Mouse (Mus musculus) spleen, postnatal 4 days (tissue): ENCODE results near the gene Bicd1.
A peak's percentile ranks its signal among the peaks of the same experiment; 100 is the strongest.
"Not testable (repeated sequence)": the region's sequence is repeated elsewhere in the genome, so short reads cannot be mapped to it uniquely, and the experiment has no call there.

Experiments used
- DNase-seq, 2 experiments: peaks; one replicate each; pipeline ENCODE4 v3.0.0; 2022; ENCODE audit warnings: low spot score in 2 of 2

Gene Bicd1

DNA sequence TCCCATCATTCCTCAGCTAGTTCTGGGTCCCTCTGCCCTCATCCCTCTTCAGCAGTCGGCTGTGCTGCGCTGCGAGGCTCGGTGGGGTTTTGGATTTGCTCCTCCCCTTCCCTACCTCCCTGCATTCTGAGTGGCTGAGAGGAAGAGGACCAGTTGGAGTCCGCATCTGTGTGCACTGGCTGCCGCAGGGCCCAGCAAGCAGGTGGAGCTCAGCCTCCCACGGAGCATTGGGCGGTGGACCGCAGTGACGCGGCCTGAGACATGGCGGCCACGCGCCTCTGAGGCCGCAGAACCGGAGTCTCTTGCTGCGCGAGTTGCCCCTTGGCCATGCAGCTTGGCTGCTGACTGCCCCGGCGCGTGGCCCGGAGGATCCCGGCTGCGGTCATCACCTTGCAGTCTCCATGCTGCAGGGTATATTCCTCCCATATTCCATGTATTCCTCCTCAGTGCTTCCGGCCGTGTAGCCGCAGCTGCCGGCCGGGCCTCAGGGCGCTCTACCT lies at the start of gene Bicd1:
Gene Bicd1 (plus strand): TSS at position 54 of the 500 bp plus-strand sequence.
- peak; percentile 31 to 69 for DNase-seq

DNA sequence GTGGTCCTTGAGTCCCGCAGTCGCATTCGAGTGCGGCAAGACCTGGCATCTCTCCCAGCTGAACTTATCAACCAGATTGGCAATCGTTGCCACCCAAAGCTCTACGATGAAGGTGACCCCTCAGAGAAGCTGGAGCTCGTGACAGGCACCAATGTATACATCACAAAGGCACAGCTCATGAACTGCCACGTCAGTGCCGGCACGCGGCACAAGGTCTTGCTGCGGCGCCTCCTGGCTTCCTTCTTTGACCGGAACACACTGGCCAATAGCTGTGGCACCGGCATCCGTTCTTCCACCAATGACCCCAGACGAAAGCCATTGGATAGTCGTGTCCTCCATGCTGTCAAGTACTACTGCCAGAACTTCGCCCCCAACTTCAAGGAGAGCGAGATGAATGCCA lies 46.2 kb upstream of the Bicd1 start:
- DNase-seq: not testable (repeated sequence)

DNA sequence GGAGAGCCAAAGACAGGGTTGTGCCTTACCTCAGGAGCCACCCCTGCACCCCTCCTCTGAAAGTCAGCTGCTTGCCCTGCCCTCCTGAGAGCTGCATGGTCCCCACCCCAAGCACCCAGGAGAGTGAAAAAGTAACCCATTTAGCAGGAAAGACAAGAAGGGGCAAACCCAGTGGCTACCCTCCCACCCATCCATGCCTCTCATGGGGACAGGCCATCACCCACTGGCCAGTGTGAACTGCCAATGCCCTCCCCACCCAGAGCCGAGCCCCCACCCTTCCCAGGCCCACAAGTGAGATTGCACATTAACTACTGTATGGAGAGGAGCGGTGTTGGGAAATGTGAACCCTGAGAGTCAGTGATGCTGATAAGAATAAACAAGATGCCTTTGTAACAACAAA lies 42.7 kb upstream of the Bicd1 start:
- DNase-seq: not testable (repeated sequence)

DNA sequence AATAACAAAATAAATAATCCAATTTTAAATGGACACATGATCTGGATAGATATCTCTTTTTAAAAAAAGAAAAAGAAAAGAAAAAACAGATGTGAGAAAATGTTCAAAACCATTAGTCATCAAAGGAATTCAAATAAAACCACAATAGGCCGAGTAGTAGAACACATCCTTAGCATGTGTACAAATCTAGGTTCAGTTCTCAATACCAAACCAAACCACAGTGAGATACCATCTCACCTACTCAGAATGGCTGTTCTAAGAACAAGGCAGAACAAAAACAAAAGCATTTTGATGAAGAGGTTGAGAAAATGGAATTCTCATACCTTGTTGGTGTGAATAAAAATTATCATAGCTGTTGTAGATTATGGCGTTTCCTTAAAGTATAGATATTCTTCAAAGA lies 42.3 kb upstream of the Bicd1 start:
- no peak for DNase-seq

DNA sequence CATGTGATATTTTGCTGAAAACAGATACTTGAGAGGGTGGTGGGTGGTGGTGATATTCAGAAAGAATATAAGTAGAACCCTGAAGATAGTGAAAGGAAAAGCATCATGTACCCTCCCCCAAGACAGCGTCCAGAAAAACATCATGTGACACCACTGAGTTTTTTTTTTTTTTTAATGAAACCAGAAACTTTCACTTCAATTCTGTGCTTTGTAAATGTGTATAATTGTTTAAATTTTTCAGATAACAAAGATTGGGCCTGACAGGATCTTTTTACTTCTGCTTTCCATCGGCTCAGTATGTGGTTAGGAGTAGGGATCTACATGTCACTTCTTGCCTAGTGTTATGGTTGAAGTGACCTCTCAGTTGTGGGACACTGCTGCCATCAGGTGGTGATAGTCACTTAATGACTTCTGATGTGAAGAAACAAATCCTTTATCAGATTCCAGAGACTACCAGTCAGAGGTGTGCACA lies 33.7 kb upstream of the Bicd1 start:
- DNase-seq: peak; percentile 63 to 74

DNA sequence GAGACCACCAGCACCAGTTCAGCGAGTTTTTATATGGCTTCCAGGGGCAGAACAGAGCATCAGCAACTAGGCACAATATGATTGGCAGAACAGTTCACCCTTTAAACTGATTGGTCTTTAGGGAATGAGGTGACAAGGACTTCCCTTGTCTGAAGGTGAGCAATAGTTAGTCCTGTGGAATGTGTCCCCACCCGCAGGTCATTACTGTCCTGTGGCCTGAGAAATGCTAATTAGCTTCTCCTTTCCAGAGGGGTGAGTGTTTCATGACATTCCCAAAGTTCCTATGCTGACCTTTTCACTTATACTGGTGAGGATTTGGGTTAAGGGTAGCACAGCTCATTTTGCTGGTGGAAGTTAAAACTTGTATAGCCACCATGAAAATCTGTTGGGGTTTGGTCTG lies 25.2 kb upstream of the Bicd1 start:
- no peak for DNase-seq

DNA sequence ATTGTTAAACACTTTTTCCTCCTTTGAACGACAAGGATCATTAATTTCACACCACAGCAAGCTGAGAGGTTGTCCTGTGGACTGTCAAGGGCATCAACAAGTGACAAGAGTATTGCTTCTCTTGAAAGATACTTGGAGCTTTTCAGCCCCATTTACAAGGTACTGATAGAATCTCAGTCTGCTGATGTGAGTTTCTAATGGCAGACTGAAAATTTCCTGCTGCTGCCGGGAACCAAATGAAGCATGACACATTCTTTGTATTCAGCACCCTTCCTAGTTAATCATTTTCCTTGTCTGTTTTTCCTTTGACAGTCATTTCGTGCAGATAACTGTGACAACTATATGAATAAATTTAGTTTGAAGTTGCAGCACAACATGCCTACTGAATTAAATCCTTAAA lies 22.3 kb upstream of the Bicd1 start:
- no peak for DNase-seq

DNA sequence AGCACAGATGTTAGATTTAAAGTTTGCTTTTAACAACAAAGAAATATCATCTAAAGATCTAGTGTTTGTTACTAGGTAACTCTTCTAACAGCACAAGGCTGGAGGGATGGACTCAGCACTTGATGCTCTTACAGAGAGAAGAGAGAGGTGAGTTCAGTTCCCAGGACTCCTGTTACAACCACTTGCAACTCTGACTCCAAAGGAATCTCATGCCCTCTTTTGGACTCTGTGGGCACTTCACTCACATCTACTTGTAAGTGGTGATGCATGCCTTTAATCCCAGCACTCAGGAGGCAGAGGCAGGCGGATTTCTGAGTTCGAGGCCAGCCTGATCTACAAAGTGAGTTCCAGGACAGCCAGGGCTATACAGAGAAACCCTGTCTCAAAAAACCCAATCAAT lies 19.1 kb upstream of the Bicd1 start:
- not testable (repeated sequence) for DNase-seq

DNA sequence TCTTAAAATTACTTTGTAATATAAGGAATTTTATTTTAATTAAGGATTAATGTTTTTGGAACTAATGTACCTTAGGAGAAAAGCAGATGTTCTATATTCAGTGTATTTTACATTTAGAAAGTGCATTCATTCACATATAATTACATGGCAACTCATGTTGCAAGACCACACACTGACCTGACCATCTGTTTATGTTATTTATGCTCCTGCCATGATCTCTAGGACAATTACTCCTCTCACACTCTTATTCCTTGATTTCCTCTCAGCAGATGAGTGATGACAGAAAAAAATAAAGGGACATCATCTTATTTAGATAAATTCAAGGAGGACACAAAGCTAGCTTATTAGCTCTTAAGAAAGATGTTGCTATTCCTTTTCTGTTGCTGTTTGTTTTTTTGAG lies 9.3 kb upstream of the Bicd1 start:
- no peak for DNase-seq

DNA sequence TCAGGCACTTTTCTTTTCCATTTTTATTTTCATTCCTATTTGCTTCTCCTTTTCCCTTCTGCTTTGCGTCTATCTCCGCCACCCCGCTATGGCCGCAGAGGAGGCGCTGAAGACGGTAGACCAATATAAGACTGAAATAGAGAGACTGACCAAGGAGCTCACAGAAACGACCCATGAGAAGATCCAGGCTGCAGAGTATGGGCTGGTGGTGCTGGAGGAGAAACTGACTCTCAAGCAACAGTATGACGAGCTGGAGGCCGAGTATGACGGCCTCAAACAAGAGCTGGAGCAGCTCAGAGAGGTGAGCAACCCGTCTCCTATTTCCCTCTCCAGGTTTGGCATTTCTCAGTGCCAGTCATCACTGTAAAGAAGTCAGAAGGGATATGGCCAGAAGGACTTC lies 655 bp downstream of the Bicd1 start:
- DNase-seq: no peak

DNA sequence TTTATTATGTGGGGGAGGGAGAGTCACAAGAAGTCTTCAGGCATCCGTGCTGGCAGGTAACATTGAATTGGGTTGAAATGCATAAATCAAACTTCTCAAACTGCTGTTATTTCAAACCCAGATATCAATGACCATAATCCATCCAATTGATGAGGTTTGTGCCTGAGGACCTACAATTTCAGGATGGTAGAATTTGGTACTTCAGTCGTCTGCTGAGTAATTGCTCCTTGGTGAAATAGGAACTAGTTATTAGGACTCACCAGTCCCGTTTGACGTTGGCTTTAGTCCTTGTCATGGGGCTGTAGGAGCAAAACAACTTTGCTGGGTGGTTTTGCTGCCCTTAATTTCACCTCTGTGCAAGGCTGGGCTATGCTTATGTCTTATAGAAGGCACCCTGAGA lies 1.2 kb downstream of the Bicd1 start:
- DNase-seq: no peak

DNA sequence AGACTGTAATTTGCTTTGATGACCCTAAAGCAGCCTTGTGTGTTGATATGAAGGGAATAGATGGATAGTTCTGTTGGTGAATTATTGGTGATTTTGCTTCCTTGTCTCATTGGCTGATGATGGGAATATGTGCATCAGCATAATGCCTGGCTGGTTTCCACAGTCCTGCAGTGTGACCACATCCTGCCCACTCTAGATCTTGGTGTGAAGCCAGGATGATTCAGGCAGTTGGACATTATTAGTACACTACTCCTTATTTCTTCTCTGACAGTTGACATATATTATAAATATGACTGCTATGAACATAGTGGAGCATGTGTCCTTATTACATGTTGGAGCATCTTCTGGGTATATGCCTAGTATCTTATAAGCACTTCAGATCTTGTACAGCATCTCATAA lies 4.6 kb downstream of the Bicd1 start:
- no peak for DNase-seq

DNA sequence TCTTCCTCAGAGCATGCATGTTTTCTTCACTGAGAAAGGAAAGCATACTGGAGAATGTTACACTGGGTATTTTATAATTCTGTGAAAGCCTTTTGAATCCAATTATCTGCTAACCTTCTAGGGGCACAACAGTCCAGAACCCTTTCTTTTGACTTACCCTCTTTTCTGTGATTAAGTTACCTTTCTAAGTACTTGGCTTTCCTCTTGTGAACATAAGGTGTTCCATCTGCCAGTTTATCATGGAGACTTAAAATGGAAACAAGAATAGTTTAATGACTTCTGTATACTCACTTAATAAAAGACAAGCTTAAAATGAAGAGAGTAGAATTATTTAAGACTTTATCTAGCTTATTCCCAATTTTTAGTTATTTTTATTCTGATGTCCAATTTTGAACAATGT lies 16.1 kb downstream of the Bicd1 start:
- no peak for DNase-seq

DNA sequence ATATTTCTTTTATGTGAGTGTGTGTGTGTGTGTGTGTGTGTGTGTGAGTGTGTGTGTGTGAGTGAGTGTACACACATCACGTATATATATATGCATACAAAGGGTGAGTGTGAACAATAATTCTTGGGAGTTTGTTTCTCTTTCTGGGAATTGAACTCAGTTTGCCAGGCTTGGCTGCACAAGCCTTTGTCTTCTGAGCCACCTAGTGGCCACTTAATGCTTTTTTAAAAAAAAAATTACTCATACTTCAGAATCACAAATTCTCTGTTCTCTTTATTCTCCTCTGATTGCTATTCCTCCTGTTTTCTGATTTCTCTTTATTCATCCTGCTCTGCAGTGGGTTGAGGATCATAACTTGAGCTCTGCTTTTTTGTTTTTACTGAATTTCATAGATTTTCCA lies 30.5 kb downstream of the Bicd1 start:
- no peak for DNase-seq

DNA sequence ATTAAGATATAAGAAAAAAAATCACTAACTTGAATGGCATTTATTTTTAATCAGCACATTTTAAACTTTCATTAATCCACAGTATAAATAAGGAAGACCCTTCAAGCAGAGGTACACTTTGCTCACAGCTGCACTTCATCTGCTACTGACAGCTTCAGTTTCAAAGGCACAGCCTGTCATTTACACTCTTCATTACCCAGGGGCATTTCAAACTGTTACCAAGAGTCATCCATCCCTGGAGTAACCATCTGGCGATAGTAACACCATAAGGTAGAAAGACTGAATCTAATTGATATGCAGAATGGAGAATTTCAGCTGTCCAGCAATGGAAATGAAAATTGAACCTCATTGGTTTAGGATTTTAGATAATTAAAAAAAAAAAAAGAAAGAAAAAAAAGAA lies 34.2 kb downstream of the Bicd1 start:
- DNase-seq: no peak

DNA sequence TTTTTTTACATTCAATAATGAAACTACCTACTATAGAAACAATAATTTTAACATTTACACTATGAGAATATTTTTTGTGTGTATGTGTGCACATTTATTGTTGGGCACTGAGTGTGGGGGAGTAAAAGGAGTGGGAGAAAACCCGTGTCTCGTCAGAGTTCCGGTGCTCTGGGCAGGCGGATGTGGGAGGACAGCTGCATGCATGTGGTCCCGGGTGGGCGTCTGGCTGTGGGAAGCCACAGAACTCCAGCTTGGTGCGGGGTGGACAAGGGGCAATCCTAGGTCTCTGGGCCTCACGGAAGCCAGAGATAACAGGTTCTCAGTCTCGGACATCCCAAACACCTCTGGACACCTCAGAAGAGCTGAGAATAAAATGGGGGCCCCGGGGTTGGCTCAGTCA lies 37.2 kb downstream of the Bicd1 start:
- DNase-seq: no peak

DNA sequence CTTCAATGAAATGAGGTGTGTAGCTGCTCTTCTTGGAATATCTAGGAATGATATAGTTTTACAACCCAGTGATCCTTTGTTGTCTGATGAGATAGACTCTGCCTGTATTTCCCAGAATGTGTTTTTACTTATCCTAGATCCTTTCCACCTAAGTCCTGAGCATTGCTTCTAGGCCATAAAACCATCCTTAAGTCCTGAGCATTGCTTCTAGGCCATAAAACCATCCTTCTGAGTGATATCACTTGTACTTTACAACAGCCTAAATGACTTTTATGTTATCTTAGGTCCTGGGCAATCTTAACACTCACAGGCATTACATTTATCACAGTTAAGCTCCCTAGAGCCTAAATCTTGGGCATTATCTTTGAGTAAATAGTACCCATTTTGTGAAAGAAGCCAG lies 48.6 kb downstream of the Bicd1 start:
- DNase-seq: no peak

DNA sequence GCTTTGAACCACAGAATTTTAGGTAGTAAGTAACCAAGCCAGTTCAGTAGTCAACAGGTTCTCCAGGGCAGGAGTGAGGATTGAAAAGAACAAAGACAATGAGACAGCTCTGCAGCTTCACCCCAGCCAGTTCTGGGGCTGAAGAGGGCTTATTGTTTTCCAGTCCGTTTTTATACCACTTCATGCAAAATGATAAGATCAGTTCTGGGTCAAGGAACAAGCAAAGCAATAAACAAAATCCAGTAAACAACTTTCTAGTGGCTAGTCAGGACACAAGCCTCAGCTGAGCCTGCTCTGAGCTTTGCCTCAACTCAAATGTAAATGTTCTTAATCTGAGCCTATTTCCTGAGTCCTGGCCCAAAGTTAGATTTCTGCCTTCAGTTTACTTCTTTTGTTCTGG lies 52.3 kb downstream of the Bicd1 start:
- DNase-seq: no peak

DNA sequence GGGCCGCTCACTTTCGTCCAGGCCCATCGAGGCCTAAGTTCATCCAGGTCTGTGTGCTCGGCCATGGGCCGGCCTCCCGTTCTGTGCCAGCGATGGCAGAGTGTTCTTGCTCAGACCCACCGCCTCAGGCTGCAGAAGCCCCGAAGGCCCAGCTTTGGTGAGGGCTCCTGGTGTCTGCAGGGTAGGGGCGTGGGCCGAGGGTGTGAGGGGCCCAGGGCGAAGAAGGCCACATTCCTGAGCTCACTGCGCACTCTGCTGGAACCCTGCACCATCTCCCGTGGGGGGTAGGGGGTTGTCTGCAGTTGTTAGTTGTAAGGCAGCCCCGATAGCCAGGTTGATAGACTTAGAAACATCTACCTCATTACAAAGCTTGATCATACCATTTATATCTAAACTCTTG lies 62.8 kb downstream of the Bicd1 start:
- no peak for DNase-seq

DNA sequence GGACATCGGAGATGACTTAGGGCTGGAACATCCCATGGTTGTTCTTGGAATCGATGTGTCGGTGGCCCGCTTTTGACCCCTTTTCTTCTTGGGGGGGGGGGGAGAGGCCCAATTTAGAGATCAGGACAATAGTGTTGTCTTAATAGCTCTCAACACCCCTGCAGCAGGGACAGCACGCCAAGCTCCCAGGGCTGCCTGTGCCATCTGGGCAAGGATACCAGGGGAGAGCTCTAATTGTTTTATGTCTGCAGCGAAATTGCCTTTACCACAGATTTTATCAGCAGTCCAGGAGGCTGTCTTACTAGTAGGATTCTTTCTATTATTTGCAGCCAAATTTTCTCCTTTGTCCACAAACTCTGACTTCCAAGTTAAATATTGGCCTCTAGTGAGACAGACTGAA lies 63.8 kb downstream of the Bicd1 start:
- DNase-seq: not testable (repeated sequence)

DNA sequence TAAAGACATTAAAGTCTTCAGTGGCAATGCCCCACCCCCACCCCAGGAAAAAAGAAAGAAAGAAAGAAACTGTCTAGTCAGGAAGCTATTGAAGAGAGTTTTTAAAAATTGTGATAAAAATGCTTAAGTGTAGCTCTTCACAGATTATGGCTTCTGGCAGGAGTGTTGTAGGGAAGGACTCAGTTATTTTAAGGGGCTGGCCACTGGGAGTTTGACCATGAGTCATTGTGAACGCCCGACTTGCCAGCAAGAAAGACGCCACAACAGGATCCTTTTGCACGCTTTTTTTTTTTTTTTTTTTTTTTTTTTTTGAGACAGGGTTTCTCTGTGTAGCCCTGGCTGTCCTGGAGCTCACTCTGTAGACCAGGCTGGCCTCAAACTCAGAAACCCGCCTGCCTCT lies 73.2 kb downstream of the Bicd1 start:
- not testable (repeated sequence) for DNase-seq

DNA sequence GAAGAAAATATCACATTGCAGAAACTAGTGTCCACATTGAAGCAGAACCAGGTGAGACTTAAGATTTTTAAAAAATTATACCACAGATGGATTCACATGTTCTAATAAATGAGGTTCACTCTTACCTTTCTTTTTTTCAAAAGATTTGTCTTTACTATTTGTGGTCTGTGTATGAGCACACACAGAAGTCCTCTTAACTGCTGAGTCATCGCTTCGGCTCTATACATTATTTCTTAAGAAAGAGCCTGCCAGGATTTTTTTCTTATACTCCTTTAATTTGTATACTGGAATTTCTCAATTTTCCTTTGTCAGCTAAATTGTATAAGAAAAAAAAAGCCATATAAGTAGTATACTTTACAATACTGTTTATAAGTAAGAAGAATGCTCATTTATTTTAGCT lies 86.0 kb downstream of the Bicd1 start:
- DNase-seq: no peak

DNA sequence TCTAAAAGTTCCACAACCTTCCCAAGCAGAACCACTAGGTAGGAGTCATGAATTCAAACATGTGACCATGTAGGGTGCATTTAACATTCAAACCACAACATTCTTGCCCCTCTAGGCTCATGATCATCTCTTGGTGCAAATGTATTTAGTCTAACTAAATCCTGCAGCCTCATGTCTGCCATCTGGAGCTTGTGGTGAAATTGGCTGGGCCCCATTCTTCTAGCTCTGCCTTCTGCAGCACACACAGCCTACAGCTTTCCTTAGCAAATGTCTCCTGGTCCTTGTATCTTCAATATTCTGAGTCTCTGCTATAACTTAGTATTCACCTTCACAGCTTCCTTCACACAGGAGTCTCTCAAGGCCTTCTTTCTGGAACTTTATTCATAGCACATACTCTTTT lies 87.2 kb downstream of the Bicd1 start:
- no peak for DNase-seq

DNA sequence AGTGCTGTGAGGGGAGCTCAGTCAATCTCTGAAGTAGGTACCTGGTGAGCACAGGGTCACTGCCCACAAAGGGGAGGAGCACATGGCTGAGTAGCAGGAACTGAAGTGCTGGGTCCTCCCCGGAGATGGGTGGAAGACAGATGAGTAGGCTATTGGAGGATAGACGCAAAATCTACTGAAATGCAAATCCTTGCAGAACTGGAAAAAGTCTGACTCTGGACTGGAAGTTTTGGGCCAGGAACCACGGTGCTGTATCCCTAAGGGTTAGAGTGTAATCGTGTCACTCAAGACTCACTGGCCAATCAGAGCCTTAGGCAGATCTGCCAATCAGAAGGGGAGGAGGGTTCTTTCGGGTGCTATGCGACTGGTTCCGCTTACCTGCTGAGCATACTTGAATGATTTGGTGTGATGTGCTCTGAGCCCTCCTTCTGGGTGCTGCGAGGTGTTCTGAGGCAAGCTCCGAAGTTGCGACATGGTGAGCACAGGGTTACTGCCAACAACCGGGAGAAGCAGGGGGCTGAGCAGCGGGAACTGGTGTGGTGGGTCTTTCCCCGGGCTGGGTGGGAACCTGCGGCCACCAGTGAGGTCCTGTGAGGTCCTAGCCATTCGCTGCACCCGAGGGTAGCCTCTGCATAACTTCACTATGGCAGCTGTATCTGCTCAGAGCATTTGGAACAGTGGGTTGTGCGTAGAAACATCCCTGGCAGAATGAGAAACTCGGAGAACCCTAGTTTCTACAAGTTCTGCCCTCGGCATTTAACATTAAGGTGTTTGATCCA lies 157.2 kb downstream of the Bicd1 start:
- DNase-seq: peak; percentile 20 to 58
